Mouse (Mus musculus): ENCODE data around the gene Esr2. TPM values are rescaled to one million over a fixed set of nuclear protein-coding genes. Genes with fewer than 3 reads are reported as not detected.

Gene Esr2
- total and polyA plus RNA-seq, 3 experiments: 0.03 TPM; not detected in 2

GRCm38 (mm10) chr12:76215121-76215520, 38.1 kb upstream of the Esr2 start:
- Histone ChIP-seq H3K27ac (ENCODE audit: control insufficient read depth, low read depth, low read length) (no peak overlapping the region), H3K4me3 (ENCODE audit: control insufficient read depth in 1 of 2, insufficient read depth in 1 of 2, low read depth in 2 of 2, low read length in 2 of 2) (no peak overlapping the region), H3K9ac (ENCODE audit: control insufficient read depth, low read depth, low read length, poor library complexity, severe bottlenecking) (no peak overlapping the region), H3K9me3 (replicated peaks; ENCODE audit: insufficient read depth, low read length) (no peaks in the 10 kb centered on the region), H3K79me2 (ENCODE audit: control insufficient read depth, insufficient read depth, low read length, poor library complexity) (no peaks in the 10 kb centered on the region), H3K27me3 (ENCODE audit: control insufficient read depth in 1 of 2, insufficient read depth in 2 of 2, low read length in 2 of 2) (no peaks in the 10 kb centered on the region), H3K36me3 (ENCODE audit: control insufficient read depth in 1 of 2, insufficient read depth in 2 of 2, low read length in 2 of 2) (no peaks in the 10 kb centered on the region), H3K4me1 (ENCODE audit: control insufficient read depth in 1 of 2, insufficient read depth in 2 of 2, low read length in 2 of 2) (no peaks in the 10 kb centered on the region)
- no peak for DNase-seq (ENCODE audit: low read depth, low spot score)
- TF ChIP-seq NRF1 (IDR thresholded peaks at IDR 0.05; ENCODE audit: insufficient read depth, low read depth, low read length, poor library complexity, severe bottlenecking) (no peak), POLR2AphosphoS5 (IDR thresholded peaks at IDR 0.05; ENCODE audit: borderline replicate concordance, low read depth, low read length) (no peak), USF2 (IDR thresholded peaks at IDR 0.05; ENCODE audit: borderline replicate concordance in 1 of 2, insufficient read depth in 1 of 2, low read depth in 1 of 2, low read length in 2 of 2) (no peak), MXI1 (IDR thresholded peaks at IDR 0.05; ENCODE audit: low read depth, low read length) (no peak), ZKSCAN1 (IDR thresholded peaks at IDR 0.05; ENCODE audit: low read depth, low read length) (no peak), TCF12 (IDR thresholded peaks at IDR 0.05; ENCODE audit: low read depth, low read length) (no peak), JUND (IDR thresholded peaks at IDR 0.05; ENCODE audit: low read depth, low read length) (no peak)

GRCm38 (mm10) chr12:76209429-76209974, 32.4 kb upstream of the Esr2 start:
- no peaks in the 10 kb centered on the region for H3K4me1 ChIP-seq (ENCODE audit: control insufficient read depth in 1 of 2, insufficient read depth in 2 of 2, low read length in 2 of 2)
- no peak overlapping the region for H3K9ac ChIP-seq (ENCODE audit: control insufficient read depth, low read depth, low read length, poor library complexity, severe bottlenecking)
- no peak overlapping the region for H3K27ac ChIP-seq (ENCODE audit: control insufficient read depth, low read depth, low read length)
- H3K36me3 ChIP-seq (ENCODE audit: control insufficient read depth in 1 of 2, insufficient read depth in 2 of 2, low read length in 2 of 2): no peaks in the 10 kb centered on the region
- no peaks in the 10 kb centered on the region for H3K27me3 ChIP-seq (ENCODE audit: control insufficient read depth in 1 of 2, insufficient read depth in 2 of 2, low read length in 2 of 2)
- no peaks in the 10 kb centered on the region for H3K9me3 ChIP-seq (replicated peaks; ENCODE audit: insufficient read depth, low read length)
- H3K4me3 ChIP-seq (ENCODE audit: control insufficient read depth in 1 of 2, insufficient read depth in 1 of 2, low read depth in 2 of 2, low read length in 2 of 2): no peak overlapping the region
- TF ChIP-seq TAL1 (IDR thresholded peaks at IDR 0.05; ENCODE audit: low read length) (no peak), JUND (IDR thresholded peaks at IDR 0.05; ENCODE audit: low read depth, low read length) (no peak), POLR2AphosphoS5 (IDR thresholded peaks at IDR 0.05; ENCODE audit: borderline replicate concordance, low read depth, low read length) (no peak), SMC3 (IDR thresholded peaks at IDR 0.05; ENCODE audit: low read depth, low read length) (no peak), RCOR1 (IDR thresholded peaks at IDR 0.05; ENCODE audit: low read depth, low read length) (no peak), ZC3H11A (IDR thresholded peaks at IDR 0.05; ENCODE audit: low read depth, low read length) (no peak), USF2 (IDR thresholded peaks at IDR 0.05; ENCODE audit: borderline replicate concordance in 1 of 2, insufficient read depth in 1 of 2, low read depth in 1 of 2, low read length in 2 of 2) (no peak), GABPA (IDR thresholded peaks at IDR 0.05; ENCODE audit: low read depth, low read length) (no peak), RAD21 (IDR thresholded peaks at IDR 0.05; ENCODE audit: low read depth, low read length) (no peak), NRF1 (IDR thresholded peaks at IDR 0.05; ENCODE audit: insufficient read depth, low read depth, low read length, poor library complexity, severe bottlenecking) (no peak), ELF1 (IDR thresholded peaks at IDR 0.05; ENCODE audit: low read depth, low read length) (no peak), HCFC1 (IDR thresholded peaks at IDR 0.05; ENCODE audit: low read depth, low read length) (no peak)
- DNase-seq (ENCODE audit: low read depth, low spot score): no peak
- H3K79me2 ChIP-seq (ENCODE audit: control insufficient read depth, insufficient read depth, low read length, poor library complexity): no peaks in the 10 kb centered on the region

Measured in MEL (cell line).